Mouse (Mus musculus) kidney, adult 2 months (tissue): ENCODE results near the gene Mettl25. TPM values are rescaled to one million over a fixed set of nuclear protein-coding genes. Genes with fewer than 3 reads are reported as not detected.
A peak's percentile ranks its signal among the peaks of the same experiment; 100 is the strongest.

Experiments used
- DNase-seq: peaks from one replicate; pipeline ENCODE4 v3.0.0; 2021
- H3K27ac ChIP-seq: fragments of 200-500 bp; 2 replicates; pipeline ENCODE4 v1.5.1; 2012; ENCODE audit warnings: low read depth, low read length, control low read depth, inconsistent platforms; ENCODE audit not compliant: insufficient read depth
- H3K27me3 ChIP-seq: fragments of 200-500 bp; replicated peaks from 2 replicates; pipeline ENCODE4 v1.6.1; 2012; ENCODE audit warnings: mild to moderate bottlenecking, moderate library complexity, low read length, inconsistent platforms; ENCODE audit not compliant: control insufficient read depth, insufficient read depth
- H3K36me3 ChIP-seq: fragments of 200-500 bp; 2 replicates; pipeline ENCODE4 v1.6.1; 2012; ENCODE audit warnings: mild to moderate bottlenecking, moderate library complexity, low read length, inconsistent platforms; ENCODE audit not compliant: control insufficient read depth, insufficient read depth
- H3K4me1 ChIP-seq: fragments of 200-500 bp; 2 replicates; pipeline ENCODE4 v1.6.1; 2011; ENCODE audit warnings: low read length; ENCODE audit not compliant: control insufficient read depth, insufficient read depth
- H3K4me3 ChIP-seq: fragments of 200-500 bp; 2 replicates; pipeline ENCODE4 v1.5.1; 2011; ENCODE audit warnings: mild to moderate bottlenecking, low read depth, low read length, control low read depth; ENCODE audit not compliant: insufficient read depth
- CTCF ChIP-seq: fragments of 200-500 bp; conservative IDR thresholded peaks from 2 replicates; pipeline ENCODE4 v1.5.1; 2011; ENCODE audit warnings: low read depth, mild to moderate bottlenecking, control low read depth, low read length, moderate library complexity, mixed read lengths; ENCODE audit not compliant: insufficient read depth, insufficient read length
- POLR2A ChIP-seq: fragments of 200-500 bp; IDR thresholded peaks from one replicate; pipeline ENCODE4 v1.6.1; 2011; ENCODE audit warnings: low read depth, low read length, control low read depth
- WGBS: fragments of 180-500 bp; shearing (Covaris S2); methylation state at CpG from one replicate; pipeline ENCODE4 v1.1.7; 2018; 5-methylcytosine and 5-hydroxymethylcytosine counted together
- polyA plus RNA-seq: library from polyadenylated mRNA; depleted of rRNA; stranded (reverse); fragments of >200 nt; gene quantifications from 2 replicates; pipeline ENCODE4 v1.2.3, GENCODE M21; 2012

Mettl25 gene
- polyA plus RNA-seq, 1 experiment: 3.5 TPM

GRCm38 (mm10) chr10:105788744-105789486 lies 52.3 kb downstream of the Mettl25 start:
- 81% methylated on average over 17 of the region's 17 CpGs for WGBS
- DNase-seq: no peak
- peaks cover 2% of the 10 kb centered on the region; the same call in 1 of the 2 replicates for H3K36me3 ChIP-seq
- no peak for TF ChIP-seq CTCF
- TF ChIP-seq POLR2A: no peak
- H3K27ac ChIP-seq: no peak overlapping the region
- H3K4me3 ChIP-seq: no peak overlapping the region
- H3K4me1 ChIP-seq: no peaks in the 10 kb centered on the region
- H3K27me3 ChIP-seq: no peaks in the 10 kb centered on the region

DNA sequence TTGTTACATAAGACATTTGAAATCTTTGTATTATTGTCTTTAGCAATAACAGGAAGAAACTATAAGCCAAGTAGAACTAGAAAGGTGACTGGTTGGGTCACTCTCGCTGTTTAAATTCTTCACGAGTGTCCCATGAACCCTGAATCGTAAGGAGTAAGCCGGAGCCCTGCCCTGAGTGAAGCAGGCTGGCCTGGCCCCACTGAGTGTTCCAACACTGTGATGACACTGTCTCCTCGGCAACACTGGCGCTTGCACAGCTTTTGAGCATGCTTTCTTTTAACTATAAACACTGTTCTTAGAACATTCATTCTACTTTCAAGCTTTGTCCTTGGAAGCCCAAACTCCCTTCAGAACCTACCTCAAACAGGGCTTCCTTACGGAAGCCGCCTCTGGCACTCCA lies 57.4 kb downstream of the Mettl25 start:
- no peaks in the 10 kb centered on the region for H3K27me3 ChIP-seq
- H3K27ac ChIP-seq: no peak overlapping the region
- H3K4me3 ChIP-seq: no peak overlapping the region
- H3K36me3 ChIP-seq: peaks cover 2% of the 10 kb centered on the region; the same call in 1 of the 2 replicates
- no peaks in the 10 kb centered on the region for H3K4me1 ChIP-seq
- TF ChIP-seq POLR2A: no peak
- TF ChIP-seq CTCF: no peak
- WGBS: 77% methylated on average over 8 of the region's 8 CpGs
- DNase-seq: no peak

DNA sequence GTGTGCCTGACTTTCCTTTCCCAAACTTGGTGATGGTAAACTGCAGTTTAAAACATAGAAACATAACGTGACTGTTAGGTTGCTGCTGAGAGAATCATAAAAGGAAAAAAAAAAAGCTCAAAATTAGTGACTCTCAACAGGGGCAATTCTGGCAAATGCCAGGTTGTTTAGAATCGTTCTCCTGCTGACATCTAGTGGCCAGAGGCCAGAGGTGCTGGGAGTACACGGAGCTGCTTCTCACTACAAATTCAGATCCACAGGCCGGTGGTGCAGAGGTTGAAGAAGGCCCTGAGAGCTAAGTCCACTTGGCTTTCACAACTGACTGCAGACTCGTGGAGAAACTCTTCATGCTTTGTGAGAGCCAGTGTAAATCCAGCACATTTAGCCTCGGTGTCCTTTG lies 66.8 kb downstream of the Mettl25 start:
- Histone ChIP-seq H3K27ac (no peak overlapping the region), H3K36me3 (no peaks in the 10 kb centered on the region), H3K27me3 (no peaks in the 10 kb centered on the region), H3K4me1 (no peaks in the 10 kb centered on the region), H3K4me3 (no peak overlapping the region)
- 10% methylated on average over 6 of the region's 6 CpGs for WGBS
- TF ChIP-seq POLR2A (no peak), CTCF (peak; percentile 82)
- peak; percentile 91 for DNase-seq

DNA sequence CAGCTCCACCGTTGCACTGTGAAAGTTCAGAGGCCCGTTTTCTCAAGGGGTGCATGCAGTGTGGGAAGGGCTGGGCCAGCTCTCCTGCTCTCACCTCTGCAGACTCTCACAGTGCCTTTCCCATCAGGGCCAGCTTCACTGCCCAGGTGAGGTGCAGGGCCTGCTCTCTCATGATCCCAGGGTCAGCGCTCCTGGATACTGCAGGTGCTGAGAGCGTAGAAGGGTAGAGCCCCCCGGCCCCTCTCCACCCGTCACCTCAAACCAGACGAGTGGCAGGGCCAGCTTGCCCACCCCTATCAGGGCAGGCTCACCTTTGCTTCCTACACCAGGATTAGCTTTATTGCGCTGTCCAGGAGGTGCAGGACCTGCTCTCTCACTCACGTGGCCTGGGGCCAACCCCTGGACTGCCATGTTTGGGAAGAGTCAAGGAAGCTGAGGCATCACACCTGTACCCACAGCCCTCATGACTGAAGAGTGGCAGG lies 68.3 kb downstream of the Mettl25 start:
- no peak overlapping the region for H3K4me3 ChIP-seq
- TF ChIP-seq POLR2A (no peak), CTCF (no peak)
- 85% methylated on average over 9 of the region's 9 CpGs for WGBS

GRCm38 (mm10) chr10:105763959-105764358 lies 77.2 kb downstream of the Mettl25 start:
- no peak for DNase-seq
- Histone ChIP-seq H3K36me3 (no peaks in the 10 kb centered on the region), H3K27me3 (no peaks in the 10 kb centered on the region), H3K4me1 (no peaks in the 10 kb centered on the region), H3K4me3 (no peak overlapping the region), H3K27ac (no peak overlapping the region)
- WGBS: 89% methylated on average over 2 of the region's 2 CpGs
- TF ChIP-seq CTCF (no peak), POLR2A (no peak)

More for the DNA sequence above, 68.3 kb downstream of the Mettl25 start:
- Histone ChIP-seq H3K4me1 (no peaks in the 10 kb centered on the region), H3K27ac (no peak overlapping the region), H3K36me3 (no peaks in the 10 kb centered on the region), H3K27me3 (no peaks in the 10 kb centered on the region)
- DNase-seq: no peak

GRCm38 (mm10) chr10:105760460-105760859 lies 80.7 kb downstream of the Mettl25 start:
- H3K27me3 ChIP-seq: no peaks in the 10 kb centered on the region
- 38% methylated on average over 2 of the region's 2 CpGs for whole genome bisulfite sequencing

DNA sequence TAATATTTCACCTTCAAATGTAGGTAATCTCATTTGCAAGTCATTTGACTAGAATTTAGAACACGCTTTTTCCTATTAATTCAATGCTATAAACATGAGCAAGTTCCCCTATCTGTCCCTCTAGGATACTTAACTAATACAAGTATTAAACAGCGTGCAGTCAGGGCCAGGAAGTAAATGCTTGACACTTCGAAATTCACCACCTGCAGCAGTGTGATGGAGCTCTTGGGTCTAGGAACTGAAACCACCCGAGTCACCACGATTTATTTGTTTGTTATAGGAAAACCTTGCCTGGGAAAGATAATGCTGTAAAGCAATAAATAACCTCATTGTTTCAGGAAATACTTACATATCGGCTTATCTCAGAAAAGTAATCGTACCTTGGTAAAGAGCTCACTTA lies 81.1 kb downstream of the Mettl25 start:
- Histone ChIP-seq H3K27ac (no peak overlapping the region), H3K4me1 (no peaks in the 10 kb centered on the region), H3K4me3 (no peak overlapping the region), H3K27me3 (no peaks in the 10 kb centered on the region), H3K36me3 (no peaks in the 10 kb centered on the region)
- no peak for DNase-seq
- no peak for TF ChIP-seq POLR2A
- no peak for TF ChIP-seq CTCF
- WGBS: 33% methylated on average over 7 of the region's 7 CpGs

More at GRCm38 (mm10) chr10:105760460-105760859, 80.7 kb downstream of the Mettl25 start:
- Histone ChIP-seq H3K4me3 (no peak overlapping the region), H3K4me1 (no peaks in the 10 kb centered on the region), H3K36me3 (no peaks in the 10 kb centered on the region), H3K27ac (no peak overlapping the region)
- DNase-seq: no peak
- TF ChIP-seq POLR2A: no peak
- no peak for TF ChIP-seq CTCF
